Mouse (Mus musculus): ENCODE measurements around the gene Myo16. TPM values are rescaled to one million over a fixed set of nuclear protein-coding genes. Genes with fewer than 3 reads are reported as not detected.

The Myo16 gene
- total and polyA plus RNA-seq, 3 experiments, result 1.4 to 3.8 TPM; not detected in 1

DNA sequence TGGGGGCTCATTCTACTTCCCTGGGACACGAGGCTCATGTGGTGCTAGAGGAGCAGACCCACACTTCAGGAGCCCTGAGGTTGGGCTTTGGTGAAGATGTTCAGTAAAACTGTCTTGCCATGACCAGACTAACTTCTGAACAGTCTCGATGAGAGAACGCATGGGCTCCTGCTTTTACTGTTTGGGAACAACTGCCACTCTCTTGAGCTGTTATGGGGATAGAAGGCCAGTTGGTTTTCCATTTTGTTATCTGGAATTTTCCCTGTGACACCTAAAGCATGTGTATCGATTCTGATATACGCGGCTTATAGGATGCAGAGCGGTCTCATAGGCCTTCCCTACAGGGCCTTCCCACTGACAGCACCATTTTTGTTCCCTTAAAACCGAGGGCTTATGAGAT, 485.2 kb downstream of the Myo16 start:
- H3K4me1 ChIP-seq (ENCODE audit: control insufficient read depth, insufficient read depth, low read length), result peaks cover 6% of the 10 kb centered on the region
- no peak for DNase-seq
- H3K27ac ChIP-seq, result no peak overlapping the region
- H3K36me3 ChIP-seq (ENCODE audit: control insufficient read depth, insufficient read depth, low read length), result no peaks in the 10 kb centered on the region; the same call in 1 of the 2 replicates
- H3K9ac ChIP-seq (ENCODE audit: low read depth, low read length), result no peak overlapping the region
- TF ChIP-seq EP300 (IDR thresholded peaks at IDR 0.05; ENCODE audit: insufficient read depth, low read depth, low read length) (no peak), POLR2A (IDR thresholded peaks at IDR 0.05; ENCODE audit: insufficient read depth, low read depth, low read length) (no peak), CTCF (IDR thresholded peaks at IDR 0.05) (no peak)
- WGBS, result 93% methylated on average over 8 of the region's 8 CpGs
- no peak overlapping the region for H3K4me3 ChIP-seq
- intact Hi-C loops (cut with DNase I), result no loop called here
- H3K79me2 ChIP-seq (replicated peaks; ENCODE audit: control insufficient read depth, insufficient read depth, low read length), result no peaks in the 10 kb centered on the region
- no peaks in the 10 kb centered on the region for H3K27me3 ChIP-seq (ENCODE audit: control insufficient read depth, insufficient read depth, low read length)

DNA sequence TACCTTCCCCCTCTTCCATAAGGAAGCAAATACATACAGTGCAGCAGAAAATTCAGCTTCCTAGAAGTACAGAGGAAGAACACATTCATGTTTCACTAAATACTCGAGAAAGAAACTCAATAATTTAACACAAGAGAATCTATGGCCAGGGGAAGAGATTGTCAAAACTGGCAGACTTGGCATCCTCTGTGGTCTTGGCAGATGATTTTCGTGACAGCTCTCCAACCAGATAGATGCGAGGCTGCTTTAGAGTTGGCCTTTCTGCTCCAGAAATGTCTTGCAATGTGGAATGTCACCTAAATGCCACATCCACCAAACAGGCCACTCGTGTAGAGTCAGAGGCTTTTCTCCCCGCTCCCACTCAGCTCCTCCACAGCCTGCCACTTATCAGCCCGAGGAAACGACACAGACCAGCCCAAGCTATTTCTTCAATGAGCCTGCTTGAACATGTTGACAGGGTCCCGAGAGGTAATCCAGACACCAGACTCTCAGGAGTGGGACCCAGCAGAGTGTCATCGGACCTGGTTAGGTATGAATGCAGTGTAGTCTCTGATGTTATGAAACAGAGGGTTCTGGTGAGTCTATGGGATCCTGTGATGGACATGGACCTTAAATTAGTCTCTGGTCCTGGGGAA, 486.6 kb downstream of the Myo16 start:
- intact Hi-C loops (cut with DNase I), result loop anchor here (2.0 to 10.0 kb wide), 2 partner anchors 53 to 175 kb away; no protein-coding TSS in a partner anchor
- peaks cover 6% of the 10 kb centered on the region for H3K4me1 ChIP-seq (ENCODE audit: control insufficient read depth, insufficient read depth, low read length)

DNA sequence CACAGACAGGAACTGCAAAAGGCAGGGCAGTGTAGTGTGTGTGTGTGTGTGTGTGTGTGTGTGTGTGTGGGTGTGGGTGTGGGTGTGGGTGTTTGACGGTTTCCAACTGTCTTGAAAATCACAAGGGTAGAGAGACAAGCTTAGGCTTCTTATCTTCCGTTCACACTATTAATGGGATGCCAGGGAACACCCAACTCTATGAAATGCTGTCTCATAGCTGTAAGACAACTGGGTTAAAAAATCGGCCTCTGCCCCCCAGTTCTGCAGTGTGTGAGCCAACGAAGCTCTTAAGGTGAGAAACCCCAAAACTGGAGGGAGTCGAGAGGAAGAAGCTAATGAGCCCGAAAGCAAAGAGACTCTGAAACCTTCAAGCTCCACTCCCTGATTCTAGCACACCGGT, 487.1 kb downstream of the Myo16 start:
- Histone ChIP-seq H3K27me3 (ENCODE audit: control insufficient read depth, insufficient read depth, low read length) (no peaks in the 10 kb centered on the region), H3K4me3 (no peak overlapping the region), H3K79me2 (replicated peaks; ENCODE audit: control insufficient read depth, insufficient read depth, low read length) (no peaks in the 10 kb centered on the region), H3K4me1 (ENCODE audit: control insufficient read depth, insufficient read depth, low read length) (peaks cover 6% of the 10 kb centered on the region), H3K36me3 (ENCODE audit: control insufficient read depth, insufficient read depth, low read length) (no peaks in the 10 kb centered on the region; the same call in 1 of the 2 replicates), H3K9ac (ENCODE audit: low read depth, low read length) (no peak overlapping the region), H3K27ac (no peak overlapping the region)
- no peak for DNase-seq
- WGBS, result 56% methylated on average over 7 of the region's 7 CpGs
- intact Hi-C loops (cut with DNase I), result loop anchor here (2.0 to 10.0 kb wide), 2 partner anchors 54 to 174 kb away; no protein-coding TSS in a partner anchor
- TF ChIP-seq CTCF (IDR thresholded peaks at IDR 0.05), result no peak
- no peak for TF ChIP-seq POLR2A (IDR thresholded peaks at IDR 0.05; ENCODE audit: insufficient read depth, low read depth, low read length)
- no peak for TF ChIP-seq EP300 (IDR thresholded peaks at IDR 0.05; ENCODE audit: insufficient read depth, low read depth, low read length)

More for the DNA sequence above, 486.6 kb downstream of the Myo16 start:
- WGBS, result 36% methylated on average over 9 of the region's 9 CpGs
- H3K9ac ChIP-seq (ENCODE audit: low read depth, low read length), result no peak overlapping the region
- no peak for TF ChIP-seq POLR2A (IDR thresholded peaks at IDR 0.05; ENCODE audit: insufficient read depth, low read depth, low read length)
- no peak for TF ChIP-seq CTCF (IDR thresholded peaks at IDR 0.05)
- no peak for TF ChIP-seq EP300 (IDR thresholded peaks at IDR 0.05; ENCODE audit: insufficient read depth, low read depth, low read length)
- H3K27me3 ChIP-seq (ENCODE audit: control insufficient read depth, insufficient read depth, low read length), result no peaks in the 10 kb centered on the region
- no peak overlapping the region for H3K4me3 ChIP-seq
- no peak for DNase-seq
- no peaks in the 10 kb centered on the region for H3K79me2 ChIP-seq (replicated peaks; ENCODE audit: control insufficient read depth, insufficient read depth, low read length)
- H3K36me3 ChIP-seq (ENCODE audit: control insufficient read depth, insufficient read depth, low read length), result no peaks in the 10 kb centered on the region; the same call in 1 of the 2 replicates
- H3K27ac ChIP-seq, result no peak overlapping the region

DNA sequence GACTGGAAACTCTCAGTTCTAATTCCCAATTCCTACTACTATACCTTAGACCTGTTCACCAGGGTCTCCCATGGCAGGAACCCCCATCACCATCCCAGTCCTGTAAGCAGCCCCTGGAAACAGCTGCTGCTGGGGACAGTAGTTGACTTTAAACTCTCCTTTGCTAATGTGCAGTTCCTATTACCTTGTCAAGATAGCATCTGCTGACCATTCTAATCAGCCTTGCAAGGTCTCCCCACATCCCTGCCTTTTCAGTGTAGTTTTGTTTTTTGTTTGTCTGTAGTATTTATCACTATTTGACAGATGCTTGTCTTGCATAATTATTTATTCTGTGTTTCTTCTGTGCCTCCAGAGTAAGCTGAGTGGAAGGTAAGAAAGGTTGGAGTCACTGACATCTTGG, 487.6 kb downstream of the Myo16 start:
- no peak for TF ChIP-seq POLR2A (IDR thresholded peaks at IDR 0.05; ENCODE audit: insufficient read depth, low read depth, low read length)
- no peak for TF ChIP-seq CTCF (IDR thresholded peaks at IDR 0.05)
- TF ChIP-seq EP300 (IDR thresholded peaks at IDR 0.05; ENCODE audit: insufficient read depth, low read depth, low read length), result no peak
- Histone ChIP-seq H3K4me3 (no peak overlapping the region), H3K79me2 (replicated peaks; ENCODE audit: control insufficient read depth, insufficient read depth, low read length) (no peaks in the 10 kb centered on the region), H3K27ac (no peak overlapping the region), H3K36me3 (ENCODE audit: control insufficient read depth, insufficient read depth, low read length) (no peaks in the 10 kb centered on the region; the same call in 1 of the 2 replicates), H3K4me1 (ENCODE audit: control insufficient read depth, insufficient read depth, low read length) (peaks cover 7% of the 10 kb centered on the region), H3K9ac (ENCODE audit: low read depth, low read length) (no peak overlapping the region), H3K27me3 (ENCODE audit: control insufficient read depth, insufficient read depth, low read length) (no peaks in the 10 kb centered on the region)
- DNase-seq, result no peak
- intact Hi-C loops (cut with DNase I), result loop anchor here (2.0 to 10.0 kb wide), 2 partner anchors 55 to 173 kb away; no protein-coding TSS in a partner anchor

DNA sequence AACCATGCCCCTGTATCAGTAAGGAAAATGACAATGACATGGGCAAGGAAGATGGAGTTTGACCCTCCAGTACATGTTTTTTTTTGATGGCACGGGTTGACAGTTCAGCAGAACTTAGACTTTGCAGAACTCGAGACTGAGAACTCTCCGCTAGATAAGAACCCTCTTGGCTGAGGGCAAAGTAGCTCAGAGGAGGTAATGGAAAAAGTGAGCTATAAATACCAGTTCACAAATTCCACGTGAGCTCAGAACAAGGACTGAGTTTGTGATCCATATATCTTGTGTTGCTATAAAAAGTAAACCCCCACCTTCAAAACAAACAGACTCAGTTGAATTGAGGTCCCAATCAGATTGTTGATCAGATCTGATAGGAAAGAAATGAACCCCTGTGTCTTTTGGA, 489.5 kb downstream of the Myo16 start:
- 21% methylated on average over 4 of the region's 4 CpGs for WGBS
- Histone ChIP-seq H3K27me3 (ENCODE audit: control insufficient read depth, insufficient read depth, low read length) (no peaks in the 10 kb centered on the region), H3K9ac (ENCODE audit: low read depth, low read length) (no peak overlapping the region), H3K79me2 (replicated peaks; ENCODE audit: control insufficient read depth, insufficient read depth, low read length) (no peaks in the 10 kb centered on the region), H3K36me3 (ENCODE audit: control insufficient read depth, insufficient read depth, low read length) (no peaks in the 10 kb centered on the region; the same call in 1 of the 2 replicates), H3K4me1 (ENCODE audit: control insufficient read depth, insufficient read depth, low read length) (peaks cover 7% of the 10 kb centered on the region), H3K27ac (peak overlapping the region; percentile 80), H3K4me3 (no peak overlapping the region)
- no peak for DNase-seq
- intact Hi-C loops (cut with DNase I), result loop anchor here (10.0 kb wide), 1 partner anchor 172 kb away; no protein-coding TSS in a partner anchor
- no peak for TF ChIP-seq POLR2A (IDR thresholded peaks at IDR 0.05; ENCODE audit: insufficient read depth, low read depth, low read length)
- TF ChIP-seq CTCF (IDR thresholded peaks at IDR 0.05), result no peak
- TF ChIP-seq EP300 (IDR thresholded peaks at IDR 0.05; ENCODE audit: insufficient read depth, low read depth, low read length), result no peak

DNA sequence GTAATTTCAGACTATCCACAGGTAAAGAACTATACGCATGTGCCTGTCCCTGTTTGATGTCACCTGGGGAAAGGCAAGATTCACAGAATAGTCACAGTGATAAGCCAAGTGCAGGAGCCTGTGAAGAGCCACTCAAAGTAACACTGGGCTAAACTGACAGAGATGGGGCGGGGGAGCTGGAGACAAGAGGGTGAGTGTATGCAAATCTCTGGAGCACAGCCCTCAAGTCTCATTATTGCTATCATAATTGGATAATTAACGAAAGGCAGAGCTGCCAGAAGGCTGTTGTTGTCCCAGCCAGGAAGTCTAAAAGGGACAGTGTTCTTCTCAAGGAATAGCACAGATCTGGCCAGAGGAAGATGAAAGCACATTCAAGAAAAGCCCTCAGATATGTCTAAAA, 490.8 kb downstream of the Myo16 start:
- peak overlapping the region; percentile 80 for H3K27ac ChIP-seq
- H3K4me3 ChIP-seq, result no peak overlapping the region
- intact Hi-C loops (cut with DNase I), result loop anchor here (10.0 kb wide), 1 partner anchor 170 kb away; no protein-coding TSS in a partner anchor

More for the DNA sequence above, 490.8 kb downstream of the Myo16 start:
- H3K27me3 ChIP-seq (ENCODE audit: control insufficient read depth, insufficient read depth, low read length), result no peaks in the 10 kb centered on the region
- TF ChIP-seq EP300 (IDR thresholded peaks at IDR 0.05; ENCODE audit: insufficient read depth, low read depth, low read length), result no peak
- TF ChIP-seq POLR2A (IDR thresholded peaks at IDR 0.05; ENCODE audit: insufficient read depth, low read depth, low read length), result no peak
- TF ChIP-seq CTCF (IDR thresholded peaks at IDR 0.05), result no peak
- 55% methylated on average over 3 of the region's 3 CpGs for WGBS
- H3K36me3 ChIP-seq (ENCODE audit: control insufficient read depth, insufficient read depth, low read length), result no peaks in the 10 kb centered on the region; the same call in 1 of the 2 replicates
- H3K9ac ChIP-seq (ENCODE audit: low read depth, low read length), result no peak overlapping the region
- no peak for DNase-seq
- H3K4me1 ChIP-seq (ENCODE audit: control insufficient read depth, insufficient read depth, low read length), result peaks cover 7% of the 10 kb centered on the region
- H3K79me2 ChIP-seq (replicated peaks; ENCODE audit: control insufficient read depth, insufficient read depth, low read length), result no peaks in the 10 kb centered on the region

Measured in heart, adult 2 months (tissue).